Mouse (Mus musculus) forebrain, embryonic 12.5 days (tissue): ENCODE data around the gene Rbck1. TPM values are rescaled to one million over a fixed set of nuclear protein-coding genes. Genes with fewer than 3 reads are reported as not detected.

ENCODE experiments used
- ATAC-seq: fragments of 200-750 bp; cut with Nextera tagmentation; 2 replicates; pipeline ENCODE4 v1.8.0; 2017; ENCODE audit warnings: moderate TSS enrichment; ENCODE audit not compliant: low FRiP score
- H3K27ac ChIP-seq: fragments of 300-500 bp; sonication (generic); 2 replicates; pipeline ENCODE4 v1.5.1; 2016; ENCODE audit warnings: mild to moderate bottlenecking
- H3K27me3 ChIP-seq: fragments of 300-500 bp; sonication (generic); 2 replicates; pipeline ENCODE4 v1.6.1; 2016; ENCODE audit warnings: mild to moderate bottlenecking
- H3K36me3 ChIP-seq: fragments of 300-500 bp; sonication (generic); replicated peaks from 2 replicates; pipeline ENCODE4 v1.6.1; 2016; ENCODE audit warnings: mild to moderate bottlenecking
- H3K4me1 ChIP-seq: fragments of 300-500 bp; sonication (generic); 2 replicates; pipeline ENCODE4 v1.6.1; 2016
- H3K4me2 ChIP-seq: fragments of 300-500 bp; sonication (generic); 2 replicates; pipeline ENCODE4 v1.6.1; 2016; ENCODE audit warnings: mild to moderate bottlenecking, moderate library complexity
- H3K4me3 ChIP-seq: fragments of 300-500 bp; sonication (generic); replicated peaks from 2 replicates; pipeline ENCODE4 v1.5.1; 2016; ENCODE audit warnings: mild to moderate bottlenecking
- H3K9ac ChIP-seq: fragments of 300-500 bp; sonication (generic); 2 replicates; pipeline ENCODE4 v1.6.1; 2016; ENCODE audit warnings: mild to moderate bottlenecking
- H3K9me3 ChIP-seq: fragments of 300-500 bp; sonication (generic); 2 replicates; pipeline ENCODE4 v1.6.1; 2016
- WGBS: fragments of 180-500 bp; shearing (Covaris S2); methylation state at CpG from one replicate; pipeline ENCODE4 v1.1.7; 2016; 5-methylcytosine and 5-hydroxymethylcytosine counted together
- polyA plus RNA-seq: library from polyadenylated mRNA; unstranded; fragments of >200 nt; fragmentation: Nextera tagmentation; extraction: Ambion mirVana; gene quantifications from 2 replicates; pipeline ENCODE4 v1.2.1, GENCODE M21; 2016

The Rbck1 gene
- polyA plus RNA-seq, result 93.1 and 98.4 TPM in 2 replicates

DNA sequence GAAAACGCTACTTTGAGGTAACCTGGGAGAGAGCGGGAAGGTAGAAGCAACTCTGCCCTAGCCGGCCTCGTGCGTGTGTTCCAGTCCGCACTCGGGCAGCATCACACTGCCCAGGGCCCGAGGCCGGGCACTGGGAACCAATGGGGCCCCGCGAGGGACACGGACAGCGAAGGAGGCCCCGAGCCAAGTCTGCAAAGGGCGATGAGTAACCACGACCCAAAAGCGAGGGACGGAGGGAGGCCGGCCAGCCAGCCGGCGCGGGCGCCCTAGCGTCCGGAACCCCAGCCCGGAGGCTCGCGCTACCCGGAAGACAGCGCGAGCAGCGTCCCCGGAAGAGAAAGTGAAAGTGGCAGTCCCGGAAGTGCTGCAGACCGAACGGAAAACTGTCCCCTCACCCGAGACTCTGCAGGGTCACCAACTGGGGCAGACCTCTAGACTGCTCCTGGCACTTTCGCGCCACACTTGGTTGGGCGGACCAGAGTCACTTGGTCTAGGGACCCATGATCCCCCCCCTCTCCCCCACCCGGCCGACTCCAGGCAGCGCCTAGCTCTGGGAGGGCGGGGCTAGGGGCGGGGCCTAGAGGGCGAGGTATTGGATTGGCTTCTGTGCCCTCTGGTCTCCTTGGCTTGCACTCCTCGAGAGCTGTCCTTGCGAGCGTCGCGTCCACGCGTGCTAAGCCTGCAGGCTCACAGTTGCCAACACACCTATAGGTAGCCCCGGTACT lies at the start of gene Rbck1:
Gene Rbck1, minus strand, starts transcription at position 553 of the 725 bp plus-strand sequence.
- H3K4me3 ChIP-seq, result peak within 1 kb of the TSS; percentile 85
- peaks cover 14% of the 10 kb centered on the region; the same call in 1 of the 2 replicates for H3K27me3 ChIP-seq
- WGBS, result under 1% methylated on average over 54 of the region's 54 CpGs
- H3K27ac ChIP-seq, result peak within 1 kb of the TSS; percentile 85
- H3K9ac ChIP-seq, result peak within 1 kb of the TSS; percentile 94
- H3K36me3 ChIP-seq, result peaks cover 32% of the 10 kb centered on the region
- peaks cover 19% of the 10 kb centered on the region for H3K4me1 ChIP-seq
- peak within 1 kb of the TSS; percentile 85 for H3K4me2 ChIP-seq
- no peaks in the 10 kb centered on the region for H3K9me3 ChIP-seq
- peak; percentile 96 for ATAC-seq

DNA sequence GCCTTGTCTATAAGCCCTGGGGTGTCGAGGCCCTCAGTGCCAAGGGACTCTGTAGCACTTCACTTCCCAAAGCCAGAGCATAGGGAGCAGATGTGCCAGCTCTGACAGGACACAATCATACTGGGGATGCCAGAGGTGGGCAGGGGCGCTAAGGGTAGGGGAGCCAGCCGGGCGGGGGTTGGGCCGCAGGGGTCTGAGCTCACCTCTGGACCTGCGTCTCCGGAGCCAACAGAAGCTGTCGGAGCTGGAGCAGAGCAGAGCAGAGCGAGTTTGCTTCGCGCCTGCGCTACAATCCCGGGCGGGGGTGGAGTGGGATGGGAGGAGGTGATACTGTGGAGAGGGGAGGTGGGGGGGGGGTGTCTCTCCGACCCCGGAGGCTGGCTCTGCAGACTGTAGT lies 43.9 kb upstream of the Rbck1 start, which contains the start of gene Nrsn2:
Gene Nrsn2, minus strand, starts transcription at position 294 of the 397 bp plus-strand sequence.
- peak within 1 kb of the TSS; percentile 51 for H3K4me2 ChIP-seq
- peaks cover 7% of the 10 kb centered on the region; the same call in 1 of the 2 replicates for H3K27me3 ChIP-seq

GRCm38 (mm10) chr2:152375652-152376344 lies 43.3 kb upstream of the Rbck1 start:
- peak overlapping the region; percentile 51 for H3K9ac ChIP-seq
- ATAC-seq, result peak; percentile 92
- H3K9me3 ChIP-seq, result no peaks in the 10 kb centered on the region
- peak overlapping the region; percentile 81 for H3K27ac ChIP-seq
- peak overlapping the region; percentile 51 for H3K4me2 ChIP-seq
- H3K27me3 ChIP-seq, result peaks cover 7% of the 10 kb centered on the region; the same call in 1 of the 2 replicates
- H3K4me3 ChIP-seq, result peak overlapping the region; percentile 31
- no peaks in the 10 kb centered on the region for H3K36me3 ChIP-seq
- peaks cover 27% of the 10 kb centered on the region for H3K4me1 ChIP-seq
- 1% methylated on average over 21 of the region's 21 CpGs for WGBS

More for the DNA sequence above, 43.9 kb upstream of the Rbck1 start, which contains the start of gene Nrsn2:
- H3K36me3 ChIP-seq, result no peaks in the 10 kb centered on the region
- WGBS, result 2% methylated on average over 16 of the region's 16 CpGs
- peak within 1 kb of the TSS; percentile 51 for H3K9ac ChIP-seq
- H3K4me3 ChIP-seq, result peak within 1 kb of the TSS; percentile 31
- no peaks in the 10 kb centered on the region for H3K9me3 ChIP-seq
- ATAC-seq, result peak; percentile 80
- H3K4me1 ChIP-seq, result peaks cover 27% of the 10 kb centered on the region
- H3K27ac ChIP-seq, result peak within 1 kb of the TSS; percentile 81

- no peaks in the 10 kb centered on the region for H3K9me3 ChIP-seq
- H3K36me3 ChIP-seq, result no peaks in the 10 kb centered on the region
- ATAC-seq, result no peak
- peaks cover 27% of the 10 kb centered on the region for H3K4me1 ChIP-seq
- H3K4me3 ChIP-seq, result no peak overlapping the region
- H3K27me3 ChIP-seq, result peaks cover 7% of the 10 kb centered on the region; the same call in 1 of the 2 replicates
- no peak overlapping the region for H3K4me2 ChIP-seq
- WGBS, result 83% methylated on average over 9 of the region's 9 CpGs
- no peak overlapping the region for H3K27ac ChIP-seq
- H3K9ac ChIP-seq, result no peak overlapping the region
These were observed 41.1 kb upstream of the Rbck1 start for GRCm38 (mm10) chr2:152373547-152373946.

GRCm38 (mm10) chr2:152372661-152373060 lies 40.2 kb upstream of the Rbck1 start:
- no peak overlapping the region for H3K4me2 ChIP-seq
- ATAC-seq, result no peak
- no peak overlapping the region for H3K4me3 ChIP-seq
- H3K27me3 ChIP-seq, result peaks cover 13% of the 10 kb centered on the region; the same call in 1 of the 2 replicates
- no peak overlapping the region for H3K27ac ChIP-seq
- 71% methylated on average over 4 of the region's 4 CpGs for WGBS
- no peaks in the 10 kb centered on the region for H3K9me3 ChIP-seq
- H3K36me3 ChIP-seq, result no peaks in the 10 kb centered on the region
- peaks cover 27% of the 10 kb centered on the region for H3K4me1 ChIP-seq
- H3K9ac ChIP-seq, result no peak overlapping the region

DNA sequence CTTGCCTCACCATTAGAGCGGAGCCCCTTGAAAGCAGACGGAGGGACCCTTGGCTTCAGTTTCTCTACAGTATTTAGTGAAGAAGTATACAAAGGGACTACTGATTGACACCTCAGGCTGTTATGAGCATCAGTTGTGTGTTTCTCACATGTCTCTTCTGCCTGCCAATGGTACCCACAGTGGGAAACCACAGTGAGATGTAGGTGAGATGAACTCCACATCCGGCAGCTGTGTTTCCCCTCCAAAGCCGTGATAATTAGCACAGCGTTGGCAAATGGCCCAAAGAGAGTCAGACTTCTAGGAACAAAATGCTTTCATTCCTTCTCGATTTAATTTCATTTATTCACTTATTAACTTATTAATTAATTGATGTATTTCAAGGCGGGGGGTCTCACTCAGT lies 39.7 kb upstream of the Rbck1 start:
- peaks cover 13% of the 10 kb centered on the region; the same call in 1 of the 2 replicates for H3K27me3 ChIP-seq
- no peak overlapping the region for H3K4me2 ChIP-seq
- no peak overlapping the region for H3K9ac ChIP-seq
- peaks cover 27% of the 10 kb centered on the region for H3K4me1 ChIP-seq
- 72% methylated on average over 7 of the region's 7 CpGs for WGBS
- no peak overlapping the region for H3K4me3 ChIP-seq
- no peaks in the 10 kb centered on the region for H3K36me3 ChIP-seq
- no peaks in the 10 kb centered on the region for H3K9me3 ChIP-seq
- no peak for ATAC-seq
- H3K27ac ChIP-seq, result no peak overlapping the region

GRCm38 (mm10) chr2:152368532-152369140 lies 36.2 kb upstream of the Rbck1 start:
- peak overlapping the region; percentile 31; the same call in 1 of the 2 replicates for H3K4me2 ChIP-seq
- no peaks in the 10 kb centered on the region for H3K9me3 ChIP-seq
- peaks cover 4% of the 10 kb centered on the region; the same call in 1 of the 2 replicates for H3K4me1 ChIP-seq
- no peak overlapping the region for H3K4me3 ChIP-seq
- 0 out of 2 replicates have a peak, but pooled peaks cover 5% of the 10 kb centered on the region for H3K27me3 ChIP-seq
- WGBS, result 28% methylated on average over 14 of the region's 14 CpGs
- no peak overlapping the region for H3K27ac ChIP-seq
- ATAC-seq, result peak; percentile 44; the same call in 1 of the 2 replicates
- no peak overlapping the region for H3K9ac ChIP-seq
- H3K36me3 ChIP-seq, result no peaks in the 10 kb centered on the region

DNA sequence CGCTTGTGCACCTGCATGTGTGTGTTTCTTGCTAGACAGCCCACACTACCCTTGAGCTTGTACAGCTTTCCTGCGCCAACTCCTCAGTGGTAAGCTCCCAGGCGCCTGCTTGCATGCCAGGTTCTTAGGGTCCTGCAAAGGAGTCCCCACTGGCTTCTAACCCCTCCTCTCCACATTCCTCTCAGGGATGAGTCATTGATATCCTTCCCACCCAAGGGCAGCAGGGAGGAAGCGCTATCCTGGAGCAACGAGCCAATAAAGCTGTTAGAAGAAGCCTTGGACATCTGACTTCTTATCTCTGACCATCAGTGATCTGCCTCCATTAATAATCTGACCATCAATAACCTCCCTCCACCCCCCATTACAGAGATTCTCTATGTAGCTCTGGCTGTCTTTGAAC lies 35.5 kb upstream of the Rbck1 start:
- WGBS, result 86% methylated on average over 5 of the region's 5 CpGs
- no peak for ATAC-seq

GRCm38 (mm10) chr2:152363245-152364147 lies 31.0 kb upstream of the Rbck1 start:
- H3K4me2 ChIP-seq, result peak overlapping the region; percentile 38
- H3K9ac ChIP-seq, result no peak overlapping the region; the same call in 1 of the 2 replicates
- H3K9me3 ChIP-seq, result no peaks in the 10 kb centered on the region
- no peaks in the 10 kb centered on the region for H3K36me3 ChIP-seq
- ATAC-seq, result peak; percentile 69
- H3K4me1 ChIP-seq, result peaks cover 5% of the 10 kb centered on the region; the same call in 1 of the 2 replicates
- 0 out of 2 replicates have a peak, but pooled peaks cover 8% of the 10 kb centered on the region for H3K27me3 ChIP-seq
- H3K27ac ChIP-seq, result peak overlapping the region; percentile 74
- peak overlapping the region; percentile 4 for H3K4me3 ChIP-seq
- WGBS, result 11% methylated on average over 17 of the region's 17 CpGs

More for the DNA sequence above, 35.5 kb upstream of the Rbck1 start:
- H3K4me3 ChIP-seq, result no peak overlapping the region
- peaks cover 5% of the 10 kb centered on the region; the same call in 1 of the 2 replicates for H3K4me1 ChIP-seq
- no peaks in the 10 kb centered on the region for H3K9me3 ChIP-seq
- 0 out of 2 replicates have a peak, but pooled peaks cover 5% of the 10 kb centered on the region for H3K27me3 ChIP-seq
- H3K4me2 ChIP-seq, result no peak overlapping the region
- no peaks in the 10 kb centered on the region for H3K36me3 ChIP-seq
- no peak overlapping the region for H3K27ac ChIP-seq
- H3K9ac ChIP-seq, result no peak overlapping the region

GRCm38 (mm10) chr2:152361193-152361592 lies 28.7 kb upstream of the Rbck1 start:
- WGBS, result 87% methylated on average over 8 of the region's 8 CpGs
- no peak for ATAC-seq
- H3K27me3 ChIP-seq, result 0 out of 2 replicates have a peak, but pooled peaks cover 3% of the 10 kb centered on the region

GRCm38 (mm10) chr2:152360271-152360775 lies 27.9 kb upstream of the Rbck1 start:
- no peaks in the 10 kb centered on the region for H3K36me3 ChIP-seq
- no peak overlapping the region for H3K9ac ChIP-seq
- H3K4me1 ChIP-seq, result peaks cover 5% of the 10 kb centered on the region; the same call in 1 of the 2 replicates
- H3K27me3 ChIP-seq, result 0 out of 2 replicates have a peak, but pooled peaks cover 3% of the 10 kb centered on the region
- H3K4me3 ChIP-seq, result no peak overlapping the region
- ATAC-seq, result no peak
- H3K9me3 ChIP-seq, result no peaks in the 10 kb centered on the region
- H3K27ac ChIP-seq, result no peak overlapping the region
- no peak overlapping the region for H3K4me2 ChIP-seq
- WGBS, result 57% methylated on average over 7 of the region's 7 CpGs

More at GRCm38 (mm10) chr2:152361193-152361592, 28.7 kb upstream of the Rbck1 start:
- no peaks in the 10 kb centered on the region for H3K9me3 ChIP-seq
- no peak overlapping the region for H3K9ac ChIP-seq
- peaks cover 5% of the 10 kb centered on the region; the same call in 1 of the 2 replicates for H3K4me1 ChIP-seq
- H3K4me3 ChIP-seq, result no peak overlapping the region
- H3K4me2 ChIP-seq, result no peak overlapping the region
- no peak overlapping the region for H3K27ac ChIP-seq
- H3K36me3 ChIP-seq, result no peaks in the 10 kb centered on the region
